Mouse (Mus musculus) erythroblast, embryonic 14.5 days (primary cell): Measurements from ENCODE around the gene Sema3f.

Source experiments
- GATA1 ChIP-seq: IDR thresholded peaks from 2 replicates; pipeline ENCODE4 v1.6.1; 2012; ENCODE audit warnings: low read length, inconsistent platforms, mixed read lengths
- TAL1 ChIP-seq: IDR thresholded peaks from 3 replicates; pipeline ENCODE4 v1.6.1; 2012; ENCODE audit warnings: low read length, inconsistent platforms, mixed read lengths

- no peak for TF ChIP-seq GATA1
- TF ChIP-seq TAL1, result no peak
These were observed 21.3 kb downstream of the Sema3f start for GRCm38 (mm10) chr9:107688939-107689338.
